Mouse (Mus musculus) spleen, adult 12 weeks (tissue): ENCODE results near the gene Ugt2a1.
"Not testable (repeated sequence)": the region's sequence is repeated elsewhere in the genome, so short reads cannot be mapped to it uniquely, and the experiment has no call there.

Experiments used
- DNase-seq: peaks from one replicate; pipeline ENCODE4 v3.0.0; 2022; ENCODE audit warnings: low spot score

Ugt2a1 gene

GRCm38 (mm10) chr5:87490771-87491170, at the start of gene Ugt2a1:
Ugt2a1 (minus strand) TSS chr5:87490871.
- no peak for DNase-seq

DNA sequence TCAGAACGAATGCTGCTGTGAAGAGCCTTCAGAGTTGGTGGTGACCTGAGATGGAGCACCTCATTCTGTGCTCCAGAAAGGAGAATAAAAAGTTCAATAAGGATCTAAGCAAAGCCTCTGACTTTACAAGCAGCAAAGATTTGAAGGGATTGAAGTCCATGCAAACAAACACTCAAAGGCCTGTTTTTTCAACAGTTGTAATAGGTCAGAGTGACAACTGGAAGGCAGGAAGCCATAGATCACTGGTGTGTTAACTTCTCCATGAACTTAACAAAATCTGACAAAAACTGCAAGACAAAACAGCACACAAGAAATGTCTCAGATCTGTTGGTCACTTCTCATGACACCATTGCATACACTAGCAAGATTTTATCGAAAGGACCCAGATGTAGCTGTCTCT, 47.4 kb upstream of the Ugt2a1 start, which contains the start of gene Sult1b1:
Gene Sult1b1, minus strand, starts transcription at position 85 of the 400 bp plus-strand sequence.
- DNase-seq = no peak

DNA sequence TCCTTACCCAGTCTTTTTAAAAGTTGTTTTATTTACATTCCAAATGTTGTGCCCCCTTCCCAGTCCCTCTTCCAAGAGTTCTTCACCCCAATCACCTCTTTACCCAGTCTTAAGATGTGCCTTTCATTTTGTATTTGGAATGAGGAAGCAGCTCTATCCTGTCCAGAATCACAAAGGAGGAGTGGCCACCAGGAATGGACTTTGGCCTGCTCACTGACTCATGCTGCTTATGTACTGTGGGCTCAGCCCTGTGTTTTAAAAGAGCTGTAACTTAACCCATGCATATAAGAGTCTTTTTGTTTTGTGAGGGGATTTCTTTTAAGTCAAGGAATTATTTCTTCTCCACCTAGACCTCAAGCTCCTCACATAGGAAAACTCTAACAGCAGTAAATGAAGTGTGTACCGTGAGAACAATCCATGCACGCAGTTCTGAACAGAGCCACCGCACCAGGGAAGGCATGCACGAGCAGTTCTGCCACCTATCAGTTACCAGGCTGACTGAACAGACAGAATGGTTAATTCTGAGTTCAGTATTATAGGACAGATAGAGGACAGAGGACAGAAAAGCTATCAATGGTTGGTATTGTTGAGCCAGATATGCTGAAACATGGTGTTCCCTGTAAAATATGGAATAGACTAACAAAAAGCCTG, 45.4 kb upstream of the Ugt2a1 start:
- no peak for DNase-seq

GRCm38 (mm10) chr5:87532288-87532687, 41.6 kb upstream of the Ugt2a1 start:
- no peak for DNase-seq

- not testable (repeated sequence) for DNase-seq
These were observed 32.9 kb upstream of the Ugt2a1 start for GRCm38 (mm10) chr5:87523561-87523960.

- DNase-seq = no peak
These were observed 15.2 kb upstream of the Ugt2a1 start for GRCm38 (mm10) chr5:87505776-87506458.

DNA sequence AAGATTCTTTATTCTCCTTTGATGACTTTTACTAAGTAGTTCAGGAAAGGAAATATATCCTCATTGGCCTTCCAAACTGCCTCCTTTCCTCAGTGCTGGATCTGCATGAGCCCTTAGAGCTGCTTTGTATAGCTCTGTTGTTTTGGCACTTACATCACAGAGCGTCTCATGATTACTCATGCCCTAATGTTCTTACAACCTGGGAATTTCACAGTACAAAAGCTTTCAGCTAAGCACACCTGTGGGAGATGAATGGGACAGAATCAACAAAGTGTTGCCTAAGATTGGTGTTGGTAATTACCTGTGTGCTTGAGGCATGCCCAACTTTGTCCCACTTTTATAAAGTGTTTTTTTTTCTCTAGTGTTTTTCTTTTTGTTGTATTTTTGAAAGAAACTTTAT, 12.0 kb upstream of the Ugt2a1 start:
- DNase-seq = no peak

DNA sequence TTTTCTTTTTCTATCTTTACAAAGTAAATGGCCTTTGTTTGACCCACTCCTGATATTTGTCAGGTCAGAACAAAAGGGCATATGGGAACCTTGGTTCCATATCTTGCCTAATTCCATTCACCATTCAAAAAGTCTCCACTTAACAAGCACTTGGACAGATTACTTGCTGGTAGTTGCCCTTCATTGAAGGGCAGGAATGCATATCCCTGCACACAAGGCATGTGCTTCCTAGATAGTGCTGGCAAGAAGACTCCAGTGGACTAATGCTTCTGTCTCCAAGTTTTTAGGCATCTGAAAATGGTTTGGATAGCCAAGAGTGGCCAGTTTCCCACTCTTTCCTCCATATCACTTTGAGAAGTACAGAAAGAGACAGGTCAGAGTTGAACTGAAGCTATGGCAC, 8.7 kb upstream of the Ugt2a1 start:
- no peak for DNase-seq

GRCm38 (mm10) chr5:87498936-87499335, 8.3 kb upstream of the Ugt2a1 start:
- no peak for DNase-seq

DNA sequence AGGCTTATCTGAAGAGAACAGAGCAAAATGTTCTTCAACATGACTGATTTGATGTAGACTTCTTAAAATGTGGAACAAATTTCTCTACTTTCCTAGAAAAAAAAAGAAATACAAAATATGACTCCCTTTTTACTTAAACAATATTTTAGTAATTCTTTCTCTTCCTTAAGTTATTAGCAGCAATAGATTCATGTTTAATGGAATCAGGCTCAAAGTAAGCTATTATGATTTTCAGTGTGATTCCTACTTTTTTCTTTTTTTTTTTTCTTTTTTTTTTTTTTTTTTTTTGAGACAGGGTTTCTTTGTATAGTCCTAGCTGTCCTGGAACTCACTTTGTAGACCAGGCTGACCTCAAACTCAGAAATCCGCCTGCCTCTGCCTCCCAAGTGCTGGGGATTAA, 4.0 kb downstream of the Ugt2a1 start, which contains the start of gene Gm43638:
Gene Gm43638, minus strand, starts transcription at position 101 of the 400 bp plus-strand sequence.
- DNase-seq = not testable (repeated sequence)

- DNase-seq = no peak
These were observed 8.5 kb downstream of the Ugt2a1 start, which contains the start of gene Ugt2a2 for GRCm38 (mm10) chr5:87482160-87482559. Ugt2a2 (minus strand) TSS chr5:87482260.

DNA sequence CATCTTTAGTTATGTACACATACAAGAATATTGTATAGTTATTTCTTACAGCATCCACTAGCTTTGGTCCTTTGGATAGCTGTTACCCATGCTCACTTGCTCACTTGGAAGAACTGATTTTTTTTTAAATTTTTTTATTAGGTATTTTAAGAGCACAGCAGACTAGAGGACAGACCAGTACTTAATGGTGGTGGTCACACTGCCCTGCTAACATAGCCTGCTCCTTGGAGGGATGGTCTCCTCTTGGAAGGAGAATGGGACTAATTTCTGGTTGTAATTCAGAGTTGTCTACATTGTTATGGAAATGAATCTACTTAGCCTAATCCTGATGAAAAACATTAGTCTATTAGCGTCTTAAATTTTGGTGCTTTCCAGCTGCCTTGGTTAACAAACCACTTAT, 31.9 kb downstream of the Ugt2a1 start:
- DNase-seq = no peak

GRCm38 (mm10) chr5:87457701-87458100, 33.0 kb downstream of the Ugt2a1 start:
- no peak for DNase-seq

- DNase-seq = no peak
These were observed 34.3 kb downstream of the Ugt2a1 start for GRCm38 (mm10) chr5:87456216-87456850.

DNA sequence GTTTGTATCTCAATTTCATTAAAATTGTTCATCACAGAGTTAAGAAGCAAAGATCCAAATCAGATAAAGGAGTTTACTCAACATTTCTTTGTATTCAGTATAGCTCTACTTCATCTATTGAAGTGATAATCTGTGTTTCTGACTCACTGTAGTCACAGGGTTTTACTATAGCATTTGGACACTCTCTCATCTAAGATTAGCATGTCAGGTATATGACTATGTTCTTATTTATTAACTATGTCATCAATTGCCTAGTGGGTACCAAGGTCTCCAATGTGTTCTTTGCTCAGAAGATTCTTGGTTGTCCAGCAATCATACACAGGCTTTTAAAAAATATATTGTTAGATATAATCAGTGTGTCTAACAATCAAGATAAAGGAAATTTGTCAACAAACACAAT, 35.2 kb downstream of the Ugt2a1 start:
- no peak for DNase-seq

GRCm38 (mm10) chr5:87452514-87452913, 38.2 kb downstream of the Ugt2a1 start:
- not testable (repeated sequence) for DNase-seq

DNA sequence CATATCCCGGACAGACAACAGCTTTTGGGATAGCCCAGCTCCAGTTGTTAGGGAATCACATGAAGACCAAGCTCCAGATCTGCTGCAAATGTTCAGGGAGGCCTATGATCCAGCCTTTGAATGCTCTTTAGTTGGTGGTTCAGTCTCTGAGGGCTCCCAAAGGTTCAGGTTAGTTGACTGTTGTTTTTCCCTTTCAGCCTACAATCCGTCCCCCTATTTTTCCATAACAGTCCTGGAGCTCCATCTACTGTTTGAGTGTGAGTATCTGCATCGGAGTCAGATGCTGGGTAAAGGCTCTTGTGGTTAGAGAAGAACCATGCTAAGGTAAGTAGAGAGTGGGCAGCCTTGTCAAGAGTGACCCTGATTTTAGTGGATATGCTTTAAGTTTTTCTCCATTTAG, 54.4 kb downstream of the Ugt2a1 start:
- DNase-seq = no peak

DNA sequence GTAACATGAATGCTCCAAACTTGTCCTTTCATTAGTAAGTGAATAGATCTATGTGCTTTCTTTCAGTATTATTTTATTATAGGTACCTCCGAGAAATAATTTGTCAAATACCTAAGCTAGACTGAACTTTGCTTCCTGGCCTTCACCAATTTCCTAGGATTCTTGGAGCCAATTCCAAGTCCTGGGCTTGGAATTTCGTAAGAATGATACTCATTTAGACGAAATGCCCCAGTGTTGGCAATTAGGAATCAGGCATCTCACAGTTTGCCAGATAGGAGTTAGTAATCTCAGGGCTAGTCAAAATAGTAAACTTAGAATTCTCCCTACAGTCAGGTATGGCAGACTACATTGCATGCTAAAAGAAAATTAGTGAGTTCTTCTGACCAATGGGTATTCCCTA, 65.0 kb downstream of the Ugt2a1 start:
- DNase-seq = no peak

- not testable (repeated sequence) for DNase-seq
These were observed 66.6 kb downstream of the Ugt2a1 start, which contains the start of gene Ugt2b38 for GRCm38 (mm10) chr5:87424041-87424440. Ugt2b38 (minus strand) TSS chr5:87424203.
